Mouse (Mus musculus) frontal cortex, postnatal 14 days (tissue): ENCODE results near the gene Xpa.

Experiments
- DNase-seq, 2 experiments: peaks; one replicate each; pipeline ENCODE4 v3.0.0; 2022; ENCODE audit warnings: low spot score in 2 of 2

Xpa gene

DNA sequence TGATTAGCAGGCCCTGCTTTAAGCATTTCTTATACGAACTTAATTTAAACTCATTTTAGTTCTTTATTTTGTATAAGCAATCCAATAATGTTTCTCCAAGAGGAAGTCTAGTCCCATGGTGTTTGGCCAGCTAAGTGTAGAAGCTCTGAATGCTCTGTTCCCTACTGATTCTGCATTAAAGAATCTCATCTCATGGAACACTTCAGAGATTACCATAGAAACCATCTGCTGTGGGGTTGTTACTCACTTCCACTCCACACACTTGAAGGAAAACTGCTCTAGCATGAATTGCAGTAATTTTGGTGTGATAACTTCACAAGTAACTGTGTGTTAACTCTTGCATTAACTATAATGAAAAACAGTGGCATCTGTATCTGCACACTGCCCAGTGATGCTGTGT is 49.2 kb downstream of the Xpa start:
- DNase-seq, result no peak

DNA sequence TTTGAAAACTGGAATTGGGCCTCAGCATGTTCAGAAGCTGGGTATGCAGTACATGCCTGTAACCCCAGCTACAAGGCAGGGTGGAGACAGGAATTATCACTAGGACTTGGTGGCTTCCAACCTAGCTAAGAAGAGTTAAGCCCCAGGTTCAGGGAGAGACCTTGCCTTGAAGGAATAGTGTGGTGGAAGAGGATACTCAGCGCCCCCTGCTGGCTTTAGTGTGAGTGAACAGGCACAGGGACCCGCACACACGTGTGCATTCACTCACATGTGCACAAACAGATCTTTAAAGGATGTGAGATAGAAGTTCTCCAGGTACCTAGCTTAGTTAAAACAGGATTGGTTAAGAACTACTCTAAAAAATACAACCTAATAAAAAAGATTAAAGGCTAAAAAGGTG is 51.8 kb downstream of the Xpa start:
- DNase-seq, result no peak

DNA sequence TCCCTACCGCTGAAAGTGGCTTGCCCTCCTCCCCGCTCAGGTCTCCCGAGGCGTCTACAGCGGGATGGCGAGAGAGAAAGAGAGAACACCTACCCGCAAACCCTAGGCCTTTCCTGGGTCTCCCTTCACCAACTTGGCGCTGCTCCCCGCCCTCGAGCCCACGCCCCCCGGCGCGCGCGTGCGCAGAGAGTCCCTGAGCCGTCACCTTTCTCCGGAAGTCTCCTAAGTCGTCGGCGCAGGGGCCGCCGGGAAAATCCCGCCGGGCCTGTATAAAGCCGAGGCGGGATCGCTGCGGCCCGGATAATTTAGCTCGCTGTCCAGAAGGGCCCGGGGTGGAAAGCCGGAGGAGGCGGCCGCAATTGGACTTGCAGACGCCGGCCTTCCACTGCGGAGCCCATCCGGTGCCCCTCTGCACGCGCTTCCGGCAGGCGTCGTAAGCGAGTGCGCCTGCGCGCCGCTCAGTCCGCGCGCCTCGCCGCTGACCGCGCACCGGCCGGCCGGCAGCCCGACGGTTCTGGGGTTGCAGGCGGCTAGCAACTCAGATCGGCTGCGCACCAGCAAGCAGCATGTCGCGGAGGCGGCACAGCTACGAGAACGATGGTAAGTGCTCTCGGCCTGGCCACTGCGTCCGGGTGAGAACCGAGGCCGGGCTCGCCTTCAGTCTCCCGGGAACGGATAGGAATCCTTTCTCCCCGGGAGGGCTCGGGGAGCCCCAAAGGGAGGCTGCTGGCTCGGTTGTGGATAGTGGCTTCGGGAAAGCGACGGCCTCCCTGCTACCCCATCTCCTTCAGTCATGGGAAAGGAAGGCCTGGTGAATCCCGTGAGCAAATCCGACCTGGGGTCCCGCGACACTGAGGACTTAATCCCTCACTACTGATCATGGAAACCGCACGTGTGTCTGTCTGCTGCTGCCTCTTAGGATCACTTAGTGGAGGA is 57.6 kb downstream of the Xpa start, which contains the start of the genes Ncbp1 and Tstd2:
Gene Ncbp1, plus strand, starts transcription at position 327 of the 936 bp plus-strand sequence.
Gene Tstd2, minus strand, starts transcription at position 408 of the 936 bp plus-strand sequence.
- DNase-seq, result peak; percentile 83 to 87

DNA sequence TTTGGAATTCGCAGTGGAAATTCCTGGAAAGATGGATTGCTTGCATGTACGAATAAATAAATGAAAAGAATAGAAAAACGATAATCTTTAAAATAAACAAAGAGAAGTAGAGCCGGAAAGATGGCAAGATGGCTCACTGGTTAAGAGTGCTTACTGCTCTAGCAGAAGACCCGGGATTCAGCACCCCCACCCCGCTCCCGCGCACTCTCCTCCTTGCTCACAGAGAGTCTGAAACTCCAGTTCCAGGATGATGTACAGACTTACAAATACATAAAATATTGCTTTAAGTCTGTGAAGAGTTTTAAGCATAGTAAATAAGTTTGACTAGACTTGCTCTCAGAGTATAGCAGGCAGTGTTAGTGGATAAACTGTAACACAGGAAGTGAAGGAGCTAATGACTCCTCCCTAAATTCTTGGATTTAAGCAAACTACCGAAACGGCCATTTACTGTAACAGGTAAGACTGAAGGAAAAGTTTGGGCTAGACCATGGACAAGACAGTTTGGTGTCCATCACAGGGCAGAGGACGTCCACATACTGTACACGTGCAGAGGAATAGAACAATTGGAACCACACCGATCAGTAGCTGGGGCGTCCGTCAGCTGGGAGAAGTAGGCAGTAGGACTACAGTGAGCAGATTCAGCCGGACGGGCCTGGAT is 58.4 kb downstream of the Xpa start:
- DNase-seq, result no peak

DNA sequence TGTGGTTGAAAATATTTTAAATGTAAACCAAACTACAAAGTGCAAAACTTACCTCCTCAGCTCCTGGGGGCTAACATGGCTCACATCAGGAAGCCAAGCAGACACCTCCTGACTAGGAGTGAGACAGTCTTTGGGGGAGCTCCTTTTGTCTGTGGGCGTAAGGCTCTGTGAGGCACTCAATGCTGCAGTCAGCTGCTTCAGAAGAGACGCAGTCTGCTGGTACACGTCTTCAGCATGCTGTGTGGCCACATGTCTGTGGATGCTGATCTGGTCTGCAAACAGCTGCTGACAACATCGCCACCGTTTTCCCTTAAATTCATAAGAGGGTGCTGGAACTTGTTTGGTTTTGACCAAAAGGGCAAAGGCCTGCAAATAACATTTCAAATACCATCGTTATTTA is 64.3 kb downstream of the Xpa start:
- no peak for DNase-seq

DNA sequence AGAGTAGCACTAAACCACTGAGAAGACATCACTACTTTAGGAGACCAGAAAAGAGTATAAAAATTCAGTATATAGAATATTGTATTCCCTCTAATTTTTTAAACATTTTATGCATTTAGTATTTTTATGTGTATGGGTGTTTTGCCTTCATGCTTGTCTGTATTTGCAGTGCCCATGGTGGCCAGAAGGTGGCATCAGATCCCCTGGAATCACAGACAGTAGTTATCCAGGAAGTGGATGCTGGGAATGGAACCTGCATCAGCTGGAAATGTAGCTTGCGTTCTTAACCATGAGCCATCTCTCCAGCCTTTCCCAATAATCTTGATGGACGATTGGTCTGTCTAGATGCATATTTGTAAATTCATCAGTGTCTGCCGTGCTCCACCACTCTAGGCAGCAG is 65.9 kb downstream of the Xpa start:
- peak in 1 of 2 experiments; percentile 30 for DNase-seq

DNA sequence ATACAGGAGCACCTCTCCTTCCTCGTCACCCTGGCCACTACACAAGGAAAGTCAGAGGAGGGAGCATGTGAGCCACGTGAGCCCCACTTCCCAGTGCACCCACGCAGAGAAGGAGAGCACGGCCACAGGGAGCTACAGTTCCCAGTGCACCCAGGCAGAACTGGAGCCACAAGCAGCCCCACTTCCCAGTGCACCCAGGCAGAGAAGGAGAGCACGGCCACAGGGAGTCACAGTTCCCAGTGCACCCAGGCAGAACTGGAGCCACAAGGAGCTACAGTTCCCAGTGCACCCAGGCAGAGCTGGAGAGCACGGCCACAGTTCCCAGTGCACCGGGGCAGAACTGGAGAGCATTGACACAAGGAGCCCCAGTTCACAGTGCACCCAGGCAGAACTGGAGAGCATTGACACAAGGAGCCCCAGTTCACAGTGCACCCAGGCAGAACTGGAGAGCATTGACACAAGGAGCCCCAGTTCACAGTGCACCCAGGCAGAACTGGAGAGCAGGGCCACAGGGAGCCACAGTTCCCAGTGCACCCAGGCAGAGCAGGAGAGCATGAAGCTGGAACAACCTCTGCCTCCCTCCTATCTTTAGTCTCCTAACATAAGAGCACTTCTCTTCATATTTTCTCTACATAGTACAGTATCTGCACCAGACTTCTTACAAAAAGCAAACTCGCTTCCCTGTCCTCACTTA is 66.7 kb downstream of the Xpa start:
- DNase-seq, result no peak

DNA sequence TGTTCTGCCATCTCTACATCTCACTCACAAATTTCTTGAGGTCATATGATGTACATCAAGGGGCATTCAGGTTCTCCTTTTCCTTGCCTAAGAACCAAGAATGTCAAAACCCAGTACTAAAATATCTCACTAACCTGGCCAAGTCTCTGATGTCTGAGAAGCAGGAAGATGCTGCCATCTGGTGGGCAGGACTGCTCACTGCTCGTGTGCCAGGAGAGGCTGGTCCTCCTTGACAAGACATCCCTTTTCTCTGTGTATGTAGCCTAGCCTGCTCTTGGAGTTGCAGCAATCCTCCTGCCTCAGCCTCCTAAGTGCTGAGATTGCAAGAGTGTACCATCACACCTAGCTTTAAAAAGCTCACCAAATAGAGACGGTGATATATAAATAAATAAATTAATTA is 69.6 kb downstream of the Xpa start:
- DNase-seq, result peak; percentile 52 to 77

DNA sequence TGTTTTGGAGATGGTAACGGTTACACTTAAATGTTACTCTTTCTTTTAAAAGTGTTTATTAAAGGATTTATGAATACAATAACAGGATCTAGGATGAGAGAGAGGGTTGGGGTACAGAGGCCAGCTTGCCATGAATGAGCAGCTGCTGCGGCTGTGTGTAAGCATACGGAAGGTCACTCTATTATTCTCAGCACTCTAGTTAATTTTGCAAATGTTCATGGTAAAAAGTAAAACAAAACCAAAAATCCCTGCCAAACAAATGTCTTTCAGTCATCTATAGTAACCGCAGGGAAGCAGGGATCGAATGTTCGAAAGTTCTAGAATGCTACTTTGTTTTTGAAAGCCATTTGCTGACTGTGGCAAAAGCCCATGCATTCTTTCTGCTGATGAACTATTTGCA is 72.8 kb downstream of the Xpa start:
- DNase-seq, result no peak

DNA sequence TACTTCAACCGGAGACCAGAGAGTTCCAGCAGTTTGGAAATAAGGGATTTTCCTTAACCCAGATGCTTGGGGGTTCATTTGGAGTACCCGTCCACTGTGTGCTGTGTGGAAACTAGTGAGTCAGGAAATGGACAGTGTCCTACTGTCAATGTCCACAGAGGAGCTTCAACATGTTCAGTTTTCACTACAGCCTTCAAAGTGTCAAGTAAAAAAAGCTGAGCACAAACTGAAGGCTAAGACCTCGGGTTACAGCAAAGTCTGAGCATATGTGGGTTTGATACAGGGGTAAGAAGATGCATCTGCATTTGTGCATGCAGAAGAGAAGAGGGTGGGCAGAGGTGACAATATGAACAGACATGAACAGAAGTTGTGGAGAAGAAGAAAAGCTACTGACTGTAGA is 75.3 kb downstream of the Xpa start:
- no peak for DNase-seq

DNA sequence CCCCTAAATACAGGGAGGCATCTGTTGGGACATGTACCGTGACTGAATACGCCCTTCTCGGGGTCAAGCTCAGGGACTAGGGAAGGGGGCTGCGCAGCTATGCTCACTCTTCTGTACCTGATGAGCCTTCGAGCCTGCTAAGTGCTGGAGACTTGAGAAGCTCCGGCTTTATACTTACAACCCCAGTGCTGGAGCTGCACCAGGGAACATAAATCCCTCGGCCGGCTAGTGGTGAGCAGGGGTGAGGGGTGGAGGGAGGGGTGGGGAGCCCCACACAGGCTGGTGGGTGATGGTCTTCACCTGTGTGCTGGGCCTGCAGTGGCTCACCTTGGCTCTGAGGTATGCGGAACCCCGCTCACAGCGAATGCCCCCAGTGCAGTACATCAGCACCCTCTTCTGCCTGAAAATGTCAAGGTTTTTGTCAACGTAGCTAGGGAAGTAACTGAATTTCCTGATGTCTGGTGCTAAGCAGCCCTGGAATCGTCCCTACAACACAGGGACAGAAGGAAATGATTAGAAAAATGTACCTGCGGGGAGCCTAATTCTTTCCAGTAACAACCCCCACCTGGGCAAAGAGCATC is 76.5 kb downstream of the Xpa start:
- DNase-seq, result no peak

DNA sequence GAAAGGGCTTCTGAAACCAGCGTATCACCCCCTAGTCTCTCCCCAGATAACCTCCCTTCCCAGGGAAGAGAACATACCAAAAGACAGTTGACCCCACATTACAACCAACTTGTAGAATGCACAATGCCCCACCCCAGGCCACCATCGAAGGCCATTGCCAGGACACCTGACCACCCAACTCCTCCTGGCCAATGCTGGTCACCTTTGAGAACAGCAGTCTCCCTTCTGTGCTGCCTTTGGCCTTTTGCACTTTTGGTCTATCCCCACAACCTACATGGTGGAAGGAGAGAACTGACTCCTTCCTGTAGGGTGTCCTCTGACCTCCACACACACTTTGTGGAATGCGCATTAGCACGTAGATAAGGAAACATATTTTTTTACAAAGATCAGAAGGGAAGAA is 78.6 kb downstream of the Xpa start:
- DNase-seq, result no peak

DNA sequence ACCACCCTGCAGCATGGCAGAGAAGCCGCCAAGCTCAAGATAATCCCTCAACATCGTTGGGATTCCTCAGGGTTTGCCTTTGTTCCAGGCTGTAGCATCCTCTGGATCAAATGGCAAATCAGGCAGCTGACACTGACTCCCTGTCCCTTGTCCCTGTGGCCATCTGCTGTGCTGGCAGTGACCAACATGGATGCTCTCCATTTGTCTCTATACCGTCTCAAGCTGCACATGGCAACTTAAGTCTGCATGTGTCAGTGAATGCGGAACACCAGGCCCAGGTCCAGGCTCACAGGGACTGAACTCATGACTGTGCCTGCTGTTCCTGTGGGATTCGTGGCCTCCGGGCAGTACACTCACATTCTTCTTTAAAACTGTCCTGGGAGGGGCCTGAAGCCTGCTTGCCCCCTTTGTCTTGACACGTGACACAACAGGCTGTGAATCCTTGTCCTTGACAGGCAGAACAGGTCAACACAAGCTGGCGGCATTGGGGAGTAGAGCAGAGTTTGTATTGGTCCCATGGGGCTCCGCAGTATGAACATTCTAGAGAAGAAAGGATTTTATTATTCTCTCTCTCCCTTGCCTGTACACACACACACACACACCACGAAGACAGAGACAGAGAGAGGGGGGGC is 79.5 kb downstream of the Xpa start:
- DNase-seq, result no peak

DNA sequence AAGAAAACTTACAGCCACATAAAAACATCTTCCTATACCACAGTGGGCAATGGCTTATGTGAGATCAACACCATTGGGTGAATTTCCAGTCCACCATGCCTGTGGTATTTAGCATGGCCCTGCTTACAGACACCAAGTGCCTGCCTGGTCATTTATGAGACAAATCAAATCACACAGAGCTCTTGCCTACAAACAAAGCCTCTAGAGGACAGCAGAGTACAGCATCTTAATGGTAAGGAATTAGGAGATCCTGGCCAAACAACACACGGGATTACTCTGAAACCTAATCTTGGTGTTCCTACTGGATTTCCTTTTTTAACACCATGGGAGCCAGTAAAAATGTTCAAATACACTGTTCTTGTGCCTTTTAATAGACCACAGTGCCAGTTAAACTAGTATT is 80.8 kb downstream of the Xpa start:
- no peak for DNase-seq

DNA sequence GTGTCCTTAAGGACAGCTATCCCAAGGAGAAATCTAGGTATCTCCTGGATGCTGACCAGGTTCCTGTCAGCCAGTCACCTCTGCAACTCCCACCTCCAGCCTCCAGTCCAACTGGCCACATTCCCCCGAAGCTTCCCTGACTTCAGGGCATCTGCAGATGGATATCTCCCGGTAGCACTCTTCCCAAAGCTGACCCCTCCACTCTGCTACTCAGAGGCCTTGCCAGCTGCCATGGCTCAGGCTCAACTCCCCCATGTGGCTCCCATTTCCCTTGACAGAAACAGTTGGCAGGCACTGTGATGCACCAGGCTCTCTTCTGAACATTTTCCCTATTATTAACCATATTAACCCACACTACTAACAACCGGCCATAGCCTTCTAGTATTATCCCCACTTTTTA is 84.8 kb downstream of the Xpa start:
- DNase-seq, result no peak

DNA sequence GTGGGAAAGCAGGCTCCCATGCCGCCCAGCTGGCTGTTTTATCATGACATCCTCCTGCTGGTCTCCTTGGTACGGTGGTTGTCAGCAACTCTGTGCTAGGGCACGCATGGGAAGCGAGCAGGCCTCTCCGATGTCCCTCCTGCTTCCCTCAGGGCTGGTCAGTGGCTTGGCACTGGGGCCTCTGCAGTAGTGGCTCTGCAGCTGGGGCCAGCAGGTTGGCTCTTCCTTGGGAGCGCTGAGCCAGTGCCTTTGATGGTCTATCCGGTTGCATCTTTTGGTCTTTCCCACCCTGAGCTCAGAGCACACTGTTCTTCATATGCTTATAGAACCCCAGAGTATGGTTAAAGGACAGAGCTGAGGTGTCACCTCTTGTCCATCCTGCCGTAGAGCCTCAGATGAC is 86.0 kb downstream of the Xpa start:
- no peak for DNase-seq
